Comparison of ENCODE assay signal across 21 mouse cellular contexts in genomic region chr1:20820959-20821358, GRCm38 (mm10). TPM values are rescaled to one million over a fixed set of nuclear protein-coding genes. Genes with fewer than 3 reads are reported as not detected.
A peak's percentile ranks its signal among the peaks of the same experiment; 100 is the strongest.
DNase-seq lines count a peak whose midpoint lies in the region; ATAC-seq lines count a peak whose summit lies in the region.
"Had no signal": no experiment of that assay in that cellular context is flagged by ENCODE, and none has a peak within 500 bp of the region (broad histone marks: within the 10 kb centered on the region; RNA-seq: fewer than 3 reads in every experiment).

No protein-coding gene starts in this region.

- no peaks in the 10 kb centered on the region for H3K27me3 ChIP-seq in hindbrain, embryonic 10.5 days (ENCODE audit: insufficient read depth, poor library complexity, severe bottlenecking)
- no peaks in the 10 kb centered on the region for H3K27me3 ChIP-seq in hindbrain, embryonic 12.5 days
- H3K27me3 ChIP-seq: kidney, embryonic 15.5 days; megakaryocyte, embryonic 14.5 days; midbrain, embryonic 15.5 days had no signal

- no peaks in the 10 kb centered on the region for H3K9me3 ChIP-seq in hindbrain, embryonic 10.5 days
- no peaks in the 10 kb centered on the region for H3K9me3 ChIP-seq in hindbrain, embryonic 12.5 days (replicated peaks)
- H3K9me3 ChIP-seq: kidney, embryonic 15.5 days; megakaryocyte, embryonic 14.5 days; midbrain, embryonic 15.5 days had no signal

- no peak overlapping the region for H3K9ac ChIP-seq in hindbrain, embryonic 12.5 days
- H3K9ac ChIP-seq: kidney, embryonic 15.5 days; midbrain, embryonic 15.5 days had no signal

- peaks cover 19% of the 10 kb centered on the region for H3K4me1 ChIP-seq in hindbrain, embryonic 10.5 days (replicated peaks)
- H3K4me1 ChIP-seq in hindbrain, embryonic 12.5 days: peaks cover 10% of the 10 kb centered on the region

- H3K27ac ChIP-seq in hindbrain, embryonic 10.5 days: no peak overlapping the region
- no peak overlapping the region for H3K27ac ChIP-seq in hindbrain, embryonic 12.5 days
- H3K27ac ChIP-seq: kidney, embryonic 15.5 days; layer of hippocampus, adult 2 months; midbrain, embryonic 15.5 days had no signal

- no peak overlapping the region for H3K4me2 ChIP-seq in hindbrain, embryonic 12.5 days (replicated peaks)

- peaks cover 23% of the 10 kb centered on the region for H3K36me3 ChIP-seq in hindbrain, embryonic 10.5 days
- peaks cover 14% of the 10 kb centered on the region for H3K36me3 ChIP-seq in hindbrain, embryonic 12.5 days
- H3K36me3 ChIP-seq: midbrain, embryonic 15.5 days had no signal

- peak overlapping the region; percentile 86; the same call in 1 of the 2 replicates for H3K4me3 ChIP-seq in hindbrain, embryonic 10.5 days
- no peak overlapping the region for H3K4me3 ChIP-seq in hindbrain, embryonic 12.5 days

- DNase-seq in cerebellum, adult 9-10 months: peak; percentile 19
- DNase-seq in cerebellum, postnatal 36 days: no peak
- DNase-seq in hindbrain, embryonic 10.5 days (ENCODE audit: low spot score): no peak
- peak; percentile 59 for DNase-seq in ovary, adult 18-20 months (ENCODE audit: low spot score)
- DNase-seq in ovary, postnatal 14 days (ENCODE audit: low spot score): no peak
- DNase-seq in embryo, embryonic 11 days: no peak

- ATAC-seq in hindbrain, embryonic 12.5 days (ENCODE audit: low FRiP score): no peak

- WGBS in hindbrain, embryonic 10.5 days: 92% methylated on average over 4 of the region's 4 CpGs
- WGBS in hindbrain, embryonic 12.5 days: 91% methylated on average over 4 of the region's 4 CpGs

RNA-seq across cellular contexts. Expression of gene Mcm3, which starts 0.8 kb away (rescaled TPM):
- polyA plus RNA-seq in hindbrain, embryonic 10.5 days (2016; fragmentation: Nextera tagmentation; extraction: Ambion mirVana): 190 and 269 TPM in 2 replicates
- 80.7 and 88.6 TPM in 2 replicates for polyA plus RNA-seq in hindbrain, embryonic 12.5 days (2016; fragmentation: Nextera tagmentation; extraction: Ambion mirVana)

RNA-seq across cellular contexts. Expression of gene Il17f, which starts 30.5 kb away (rescaled TPM):
- 0.54 TPM in 1 of 2 replicates, not detected in the other for polyA plus RNA-seq in hindbrain, embryonic 10.5 days (2016; fragmentation: Nextera tagmentation; extraction: Ambion mirVana)
- 0.37 TPM in 1 of 2 replicates, not detected in the other for polyA plus RNA-seq in hindbrain, embryonic 12.5 days (2016; fragmentation: Nextera tagmentation; extraction: Ambion mirVana)
- polyA plus RNA-seq: activated CD4-positive, CD25-positive, alpha-beta regulatory T cell, adult 4 months; cerebellum, adult 2 months; embryonic facial prominence, embryonic 14.5 days; erythroblast, embryonic 14.5 days; forebrain, embryonic 16.5 days; heart, postnatal 0 days; hindbrain, embryonic 16.5 days; intestine, embryonic 14.5 days; kidney, embryonic 15.5 days; liver, embryonic 16.5 days; lung, embryonic 16.5 days; midbrain, embryonic 15.5 days had no signal

Comparison
In these comparisons a context has a peak if more than half of its experiments do, and no peak if none do; other contexts are left out.
1. DNase-seq: peak in cerebellum, adult 9-10 months (single experiment) and ovary, adult 18-20 months (single experiment); none in cerebellum, postnatal 36 days (0 of 2), hindbrain, embryonic 10.5 days (single experiment), ovary, postnatal 14 days (single experiment) and embryo, embryonic 11 days (single experiment).